Mouse (Mus musculus) ES-E14 (cell line): ENCODE results near the gene Nol4l.

ENCODE experiments used
- CHD2 ChIP-seq: IDR thresholded peaks from 2 replicates; pipeline ENCODE4 v1.6.1; 2014; ENCODE audit warnings: mild to moderate bottlenecking, low read depth, low read length, inconsistent platforms
- MAFK ChIP-seq: IDR thresholded peaks from 2 replicates; pipeline ENCODE4 v1.6.1; 2014; ENCODE audit warnings: mild to moderate bottlenecking, low read depth, low read length, inconsistent platforms; ENCODE audit not compliant: insufficient read depth
- ZC3H11A ChIP-seq: IDR thresholded peaks from 2 replicates; pipeline ENCODE4 v1.6.1; 2012; ENCODE audit warnings: low read depth, mild to moderate bottlenecking, inconsistent platforms, low read length, borderline replicate concordance
- ZNF384 ChIP-seq: IDR thresholded peaks from 2 replicates; pipeline ENCODE4 v1.6.1; 2012; ENCODE audit warnings: low read depth, low read length, inconsistent platforms

GRCm38 (mm10) chr2:153511562-153511961, 18.2 kb downstream of the Nol4l start:
- TF ChIP-seq ZNF384, result no peak
- TF ChIP-seq CHD2, result no peak
- TF ChIP-seq MAFK, result no peak
- TF ChIP-seq ZC3H11A, result no peak
